Mouse (Mus musculus) mouse embryonic stem cell (cell line): Measurements from ENCODE around the gene Zfp11.
"Not testable (repeated sequence)": the region's sequence is repeated elsewhere in the genome, so short reads cannot be mapped to it uniquely, and the experiment has no call there.

Experiments
- in situ Hi-C, 2 experiments: fragments of 300-500 bp; cut with MboI; formaldehyde crosslinking; loops; 1 replicate in 1 of 2; 3 replicates in 1 of 2; pipeline ENCODE4 v1.14.3; 2019 to 2020; ENCODE audit warnings: low sequenced_read_pairs in 2 of 2, low pct_unique_long_range_greater_than_20kb in 1 of 2, mixed read lengths in 1 of 2; ENCODE audit not compliant: unreplicated experiment in 1 of 2

The Zfp11 gene

DNA sequence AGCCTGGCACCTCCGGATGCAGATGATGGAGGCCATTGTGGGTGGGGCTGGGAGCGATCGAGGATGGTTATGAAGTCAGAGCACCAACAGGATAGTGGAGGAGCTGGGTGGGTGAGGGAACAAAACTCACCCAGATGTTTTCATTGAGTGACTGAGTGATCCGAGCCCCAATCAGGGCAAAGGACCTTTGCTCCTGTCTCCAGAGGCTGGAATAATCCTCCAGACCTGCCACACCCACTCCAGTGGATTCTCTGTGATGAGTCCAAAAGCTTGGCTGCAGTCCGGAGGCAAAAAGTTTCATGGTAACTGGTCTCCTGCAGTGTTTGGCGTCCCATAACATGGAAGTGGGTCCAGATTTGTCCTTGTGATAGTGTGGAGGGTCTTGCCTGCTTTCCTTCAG, 43.8 kb downstream of the Zfp11 start:
- in situ Hi-C loops = no loop called here

- in situ Hi-C loops = no loop called here
These were observed 48.5 kb downstream of the Zfp11 start for GRCm38 (mm10) chr5:129621361-129621760.

- in situ Hi-C loops = not testable (repeated sequence)
These were observed 49.3 kb downstream of the Zfp11 start for GRCm38 (mm10) chr5:129620600-129620999.

- in situ Hi-C loops = loop anchor here in 1 of 2 experiments (10.0 kb wide), 1 partner anchor 134 kb away; no protein-coding TSS in a partner anchor
These were observed 58.8 kb downstream of the Zfp11 start for GRCm38 (mm10) chr5:129611060-129611459.

DNA sequence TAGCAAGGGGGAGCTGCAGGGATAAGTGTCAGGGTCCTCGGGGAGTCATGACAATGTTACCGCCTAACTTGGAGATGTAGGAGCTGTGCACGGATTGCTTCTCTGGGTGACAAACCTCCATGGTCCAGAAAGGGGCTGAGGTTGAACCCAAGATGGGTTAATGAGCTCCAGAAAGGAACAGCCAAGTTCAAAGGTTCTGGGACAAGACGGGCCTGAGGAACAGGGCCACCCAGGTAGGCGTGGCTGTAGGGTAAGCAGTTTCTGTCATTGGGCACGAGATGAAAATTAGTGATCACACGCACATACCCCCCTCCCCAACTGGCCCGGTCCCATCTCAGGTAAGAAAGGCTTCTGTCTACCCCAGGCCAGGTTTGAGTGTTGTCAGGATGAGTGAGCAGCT, 62.4 kb downstream of the Zfp11 start:
- in situ Hi-C loops = no loop called here
